ENCODE assay signal across 8 mouse cellular contexts in the genomic region with DNA sequence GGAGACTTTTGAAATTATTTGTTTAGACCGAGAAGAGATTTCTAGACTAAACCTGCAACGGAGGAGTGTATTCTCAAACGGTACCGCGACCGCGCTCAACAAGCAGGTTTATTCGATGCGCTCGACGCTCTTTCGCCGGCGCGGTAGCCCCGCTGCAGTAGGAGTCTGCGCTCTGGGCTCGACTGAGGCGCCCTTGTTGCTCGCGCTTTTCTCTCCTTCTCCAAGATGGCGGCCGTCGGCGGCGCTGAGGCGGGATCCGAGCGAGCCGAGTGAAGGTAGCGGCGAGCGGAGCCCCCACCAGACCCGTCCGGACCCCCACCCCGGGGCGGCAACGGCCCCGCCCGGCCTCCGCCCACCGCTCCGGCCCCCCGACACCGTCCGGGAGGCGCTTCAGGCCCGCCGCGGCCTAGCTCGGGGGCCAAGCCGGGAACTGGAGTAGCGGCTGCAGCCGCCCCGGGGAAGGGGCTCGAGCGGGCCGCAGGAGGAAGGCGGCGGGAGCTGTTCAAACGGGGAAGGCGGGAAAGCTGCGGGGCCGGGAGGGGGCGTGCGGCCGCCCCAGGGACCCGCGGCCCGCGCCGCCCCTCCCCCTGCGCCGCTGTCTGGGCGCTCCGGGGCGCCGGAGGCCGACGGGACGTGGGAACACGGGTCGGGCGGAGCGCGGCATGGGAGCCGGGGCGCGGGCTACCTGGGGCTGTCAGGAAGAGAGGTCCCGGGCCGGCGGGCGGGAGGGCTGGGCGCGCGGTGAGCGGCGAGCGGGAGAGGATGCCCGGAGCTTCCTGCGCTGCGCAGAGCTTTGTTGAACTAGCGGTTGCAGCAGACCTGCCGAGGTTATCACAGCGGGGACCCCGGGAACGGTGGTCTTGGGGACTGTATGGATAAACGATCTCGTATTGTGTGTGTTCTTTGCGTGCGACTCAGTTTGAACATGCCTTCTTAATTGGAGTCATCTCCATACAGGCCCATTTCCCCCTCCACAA. TPM values are rescaled to one million over a fixed set of nuclear protein-coding genes. Genes with fewer than 3 reads are reported as not detected.
DNase-seq lines count a peak whose midpoint lies in the region; ATAC-seq and TF ChIP-seq lines count a peak whose summit lies in the region.

No protein-coding gene starts in this region.

- peak; percentile 97 for ATAC-seq in common myeloid progenitor, adult 5-6 weeks (replicated peaks; ENCODE audit: low read depth, poor library complexity, severe bottlenecking)
- peak; percentile 95 for ATAC-seq in hindbrain, postnatal 0 days
- ATAC-seq in megakaryocyte, adult 5-6 weeks (ENCODE audit: poor library complexity, severe bottlenecking) = peak; percentile 96

- 0 out of 2 replicates have a peak, but pooled peaks cover 4% of the 10 kb centered on the region for H3K4me1 ChIP-seq in hindbrain, postnatal 0 days (ENCODE audit: insufficient read depth, low read length)

- H3K27ac ChIP-seq in gastrocnemius, adult 2 months = peak overlapping the region; percentile 99
- peak overlapping the region; percentile 97 for H3K27ac ChIP-seq in hindbrain, postnatal 0 days
- H3K27ac ChIP-seq in left cerebral cortex, adult 2 months = peak overlapping the region; percentile 93

- intact Hi-C loops in gastrocnemius, adult 2 months (cut with DNase I) = loop anchor here (2.0 kb wide), 1 partner anchor 115 kb away; a partner anchor contains a TSS
- intact Hi-C loops in left cerebral cortex, adult 2 months (cut with DNase I) = loop anchor here (1.0 kb wide), 1 partner anchor 40 kb away; a partner anchor contains a TSS

- 1% methylated on average over 73 of the region's 111 CpGs for WGBS in hindbrain, postnatal 0 days

- H3K9me3 ChIP-seq in hindbrain, postnatal 0 days (ENCODE audit: low read length) = no peaks in the 10 kb centered on the region

- peak overlapping the region; percentile 96 for H3K4me3 ChIP-seq in gastrocnemius, adult 2 months
- peak overlapping the region; percentile 94 for H3K4me3 ChIP-seq in hindbrain, postnatal 0 days (ENCODE audit: low read length)
- H3K4me3 ChIP-seq in left cerebral cortex, adult 2 months = peak overlapping the region; percentile 75

- H3K4me2 ChIP-seq in hindbrain, postnatal 0 days (ENCODE audit: low read depth, low read length) = peak overlapping the region; percentile 71

- peak overlapping the region; percentile 98 for H3K9ac ChIP-seq in hindbrain, postnatal 0 days (replicated peaks; ENCODE audit: low read length)

- peak; percentile 31 for TF ChIP-seq CTCF in gastrocnemius, adult 2 months (IDR thresholded peaks at IDR 0.05)
- no peak for TF ChIP-seq CTCF in hindbrain, postnatal 0 days (IDR thresholded peaks at IDR 0.05; ENCODE audit: low read depth)
- TF ChIP-seq CTCF in left cerebral cortex, adult 2 months (IDR thresholded peaks at IDR 0.05) = no peak; the same call in none of the 2 replicates

- no peaks in the 10 kb centered on the region for H3K27me3 ChIP-seq in hindbrain, postnatal 0 days (ENCODE audit: insufficient read depth, low read length)

- H3K36me3 ChIP-seq in hindbrain, postnatal 0 days (ENCODE audit: insufficient read depth, low read length) = peaks cover under 1% of the 10 kb centered on the region; the same call in 1 of the 2 replicates

- peak; percentile 94 for DNase-seq in ZHBTc4 (ENCODE audit: low read depth, low spot score)
- peak; percentile 92 for DNase-seq in gastrocnemius, adult 2 months
- peak; percentile 95 for DNase-seq in hindbrain, postnatal 0 days (ENCODE audit: low spot score)
- peak; percentile 81 to 83 for DNase-seq in left cerebral cortex, adult 2 months (ENCODE audit: extremely low spot score in 1 of 2, low spot score in 2 of 2)
- DNase-seq in right cerebral cortex, adult 2 months (ENCODE audit: low spot score in 2 of 2) = peak; percentile 83 to 85
- peak; percentile 86 for DNase-seq in urinary bladder, postnatal 14 days (ENCODE audit: low spot score)

RNA-seq across cellular contexts. Expression of a gene that starts 0.6 kb away (rescaled TPM):
- 57.4 and 104 TPM in 2 replicates for total RNA-seq in common myeloid progenitor, adult 5-6 weeks (2017)
- 1 to 10 TPM; 8.3 to 9.9 TPM for total RNA-seq in gastrocnemius, adult 2 months (2021)
- 29.7 and 66.9 TPM in 2 replicates for total RNA-seq in hindbrain, postnatal 0 days (2014; rRNA removed)
- polyA plus RNA-seq in hindbrain, postnatal 0 days (2015; fragmentation: Nextera tagmentation; extraction: Ambion mirVana) = 24.7 and 30.0 TPM in 2 replicates
- total RNA-seq in left cerebral cortex, adult 2 months (2021) = 10 to 100 TPM; 24.5 to 28.9 TPM
- 24.4 and 28.4 TPM in 2 replicates for total RNA-seq in megakaryocyte, adult 5-6 weeks (2015)
- 77.8 and 95.8 TPM in 2 replicates for total RNA-seq in megakaryocyte, adult 5-6 weeks (2017)

RNA-seq across cellular contexts. Expression of a gene that starts 39.7 kb away (rescaled TPM):
- 7.7 and 8.6 TPM in 2 replicates for total RNA-seq in common myeloid progenitor, adult 5-6 weeks (2017)
- 10 to 100 TPM; 45.9 to 49.7 TPM for total RNA-seq in gastrocnemius, adult 2 months (2021)
- 45.9 and 55.0 TPM in 2 replicates for total RNA-seq in hindbrain, postnatal 0 days (2014; rRNA removed)
- 48.2 and 49.2 TPM in 2 replicates for polyA plus RNA-seq in hindbrain, postnatal 0 days (2015; fragmentation: Nextera tagmentation; extraction: Ambion mirVana)
- total RNA-seq in left cerebral cortex, adult 2 months (2021) = 10 to 100 TPM; 31.4 to 42.2 TPM
- total RNA-seq in megakaryocyte, adult 5-6 weeks (2015) = 53.1 and 60.1 TPM in 2 replicates
- total RNA-seq in megakaryocyte, adult 5-6 weeks (2017) = 46.6 and 60.7 TPM in 2 replicates

Comparison
In these comparisons a context has a peak if more than half of its experiments do, and no peak if none do; other contexts are left out.
1. Peak in every context shown above with its lines: DNase-seq, ATAC-seq, H3K4me3 ChIP-seq and H3K27ac ChIP-seq.